Mouse (Mus musculus) hindbrain, embryonic 14.5 days (tissue): ENCODE results near the gene Slc22a19. TPM values are rescaled to one million over a fixed set of nuclear protein-coding genes. Genes with fewer than 3 reads are reported as not detected.

ENCODE experiments used
- polyA plus RNA-seq: library from polyadenylated mRNA; unstranded; fragments of >200 nt; fragmentation: Nextera tagmentation; extraction: Ambion mirVana; gene quantifications from 2 replicates; pipeline ENCODE4 v1.2.1, GENCODE M21; 2014

Gene Slc22a19
- polyA plus RNA-seq, 1 experiment from 2014 or later: 0.79 TPM

Other genes with a start within 250 kb of the Slc22a19 start
- 549 and 625 TPM in 2 replicates for gene Rtn3, start 228.0 kb downstream of the Slc22a19 start, polyA plus RNA-seq
- gene Atl3, start 217.3 kb downstream of the Slc22a19 start, polyA plus RNA-seq: 7.0 TPM in 2 replicates
- gene Pla2g16, start 153.9 kb downstream of the Slc22a19 start, polyA plus RNA-seq: 5.3 and 5.6 TPM in 2 replicates
- 0.18 and 0.40 TPM in 2 replicates for gene Lgals12, start 104.1 kb downstream of the Slc22a19 start, polyA plus RNA-seq
- gene Hrasls5, start 98.8 kb downstream of the Slc22a19 start, polyA plus RNA-seq: not detected in 2 replicates
- gene Slc22a26, start 91.4 kb upstream of the Slc22a19 start, polyA plus RNA-seq: not detected in 2 replicates